Mouse (Mus musculus): ENCODE results near the gene Scmh1. TPM values are rescaled to one million over a fixed set of nuclear protein-coding genes. Genes with fewer than 3 reads are reported as not detected.

Scmh1 gene
- polyA plus RNA-seq, 1 experiment from 2014 or later = 106 TPM

DNA sequence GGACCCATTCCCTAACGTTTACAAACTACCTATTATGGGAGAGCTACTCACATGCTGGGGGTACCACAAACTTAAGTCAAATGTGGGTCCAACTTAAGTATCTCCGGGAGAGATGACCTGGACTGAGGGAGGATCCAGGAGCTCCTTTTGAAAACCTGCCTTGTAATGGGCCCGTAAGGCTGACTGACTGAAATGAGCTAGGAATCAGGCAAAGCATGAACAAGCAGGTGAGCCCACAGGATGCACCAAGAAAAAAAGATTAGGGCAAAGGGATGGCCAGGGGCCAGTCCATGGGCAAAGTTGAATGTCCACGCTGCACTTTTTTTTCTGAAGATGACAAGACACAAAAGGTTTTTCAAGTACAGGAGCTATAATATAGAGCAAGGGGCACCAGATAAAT lies 163.9 kb downstream of the Scmh1 start:
- ATAC-seq (replicated peaks) = no peak
- WGBS = 3% methylated on average over 4 of the region's 4 CpGs
- no peaks in the 10 kb centered on the region for H3K36me3 ChIP-seq (replicated peaks)
- H3K9ac ChIP-seq = peak overlapping the region; percentile 95
- H3K27ac ChIP-seq = peak overlapping the region; percentile 97
- peak overlapping the region; percentile 81 for H3K4me3 ChIP-seq
- peaks cover 28% of the 10 kb centered on the region for H3K4me1 ChIP-seq
- peak overlapping the region; percentile 79 for H3K4me2 ChIP-seq
- no peaks in the 10 kb centered on the region for H3K9me3 ChIP-seq
- no peaks in the 10 kb centered on the region for H3K27me3 ChIP-seq (replicated peaks)

DNA sequence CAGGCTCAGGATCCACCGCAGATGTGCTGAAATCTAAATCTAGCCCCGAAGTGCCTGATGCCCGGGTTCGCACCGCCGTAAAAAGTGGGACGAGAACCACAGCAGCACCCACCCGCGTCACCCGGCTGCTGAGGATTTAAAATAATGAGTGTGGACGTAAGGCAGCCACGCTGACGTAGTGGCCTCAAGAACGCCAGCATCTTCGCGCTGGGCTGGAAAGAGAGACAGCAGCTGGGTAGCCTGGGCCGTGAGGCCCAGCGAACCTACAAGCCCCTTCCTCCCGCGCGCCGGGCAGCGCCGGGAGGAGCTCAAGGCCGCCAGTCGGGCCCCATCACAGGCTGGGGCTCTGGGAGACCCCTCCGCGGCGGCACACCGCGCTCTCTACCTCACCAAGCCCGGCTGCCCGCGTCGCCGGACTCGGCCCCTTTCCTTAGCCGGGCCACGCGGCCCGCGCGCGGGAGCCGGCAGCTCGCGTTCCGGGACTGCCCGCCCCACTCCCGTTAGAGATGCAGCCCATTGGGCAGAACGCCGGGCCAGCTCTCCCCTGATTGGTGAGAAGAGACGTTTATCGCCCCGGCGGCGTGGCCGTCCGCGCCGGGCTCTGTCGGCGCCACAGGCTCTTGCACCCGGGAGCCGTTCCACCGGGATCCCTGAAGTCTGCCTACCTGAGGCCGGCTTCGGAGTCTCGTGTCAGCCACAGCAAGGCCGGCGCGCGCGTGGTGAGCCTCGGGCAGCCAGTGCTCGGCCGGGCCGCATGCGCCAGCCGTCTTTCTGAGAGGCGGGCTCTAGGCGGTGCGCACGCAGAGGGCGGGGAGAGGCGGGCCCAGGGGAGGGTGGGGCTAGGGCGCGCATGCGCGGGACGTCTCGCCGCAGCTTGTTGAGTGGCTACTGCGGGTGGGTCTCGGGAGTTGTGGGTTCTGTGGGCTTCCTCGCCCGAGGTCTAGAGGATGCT lies 164.7 kb downstream of the Scmh1 start, which contains the start of gene Ctps:
TSS of gene Ctps (minus strand) at position 791 of the 952 bp plus-strand sequence.
- Histone ChIP-seq H3K9me3 (no peaks in the 10 kb centered on the region), H3K4me3 (peak within 1 kb of the TSS; percentile 81), H3K27me3 (replicated peaks) (no peaks in the 10 kb centered on the region), H3K9ac (peak within 1 kb of the TSS; percentile 95), H3K4me2 (peak within 1 kb of the TSS; percentile 79), H3K36me3 (replicated peaks) (no peaks in the 10 kb centered on the region), H3K27ac (peak within 1 kb of the TSS; percentile 97), H3K4me1 (peaks cover 28% of the 10 kb centered on the region)
- under 1% methylated on average over 88 of the region's 97 CpGs for WGBS
- ATAC-seq (replicated peaks) = peak; percentile 98

DNA sequence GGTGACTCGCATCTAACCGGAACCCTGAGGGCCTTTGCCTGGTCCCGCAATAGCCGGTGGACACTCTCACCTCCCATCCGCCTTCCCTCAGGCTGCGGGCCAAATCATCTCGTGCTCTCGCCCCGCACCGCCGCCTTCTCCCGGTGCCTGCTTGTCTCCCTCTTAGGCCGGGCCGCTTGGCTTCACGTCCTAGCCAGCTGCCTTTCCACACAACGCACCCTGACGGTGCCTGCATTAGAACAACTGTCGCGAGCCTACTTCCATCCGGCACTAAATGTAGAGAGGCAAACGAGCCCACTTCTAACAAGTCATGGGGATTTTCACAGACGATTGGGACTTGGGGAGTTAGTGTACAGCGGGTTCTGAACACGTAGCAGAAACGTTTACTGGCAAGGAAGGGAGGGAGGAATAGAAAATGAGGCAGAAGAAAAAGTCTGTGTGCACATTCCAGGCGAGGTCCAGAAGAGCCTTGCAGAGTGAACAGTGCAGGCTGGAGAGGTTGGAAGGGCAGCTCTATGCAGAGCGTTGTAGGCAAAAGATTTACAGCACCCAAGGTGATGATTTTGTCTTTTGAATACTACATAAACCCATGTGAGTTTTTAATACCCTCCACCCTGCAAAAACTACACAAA lies 165.5 kb downstream of the Scmh1 start:
- peak; percentile 77 for ATAC-seq (replicated peaks)
- H3K4me1 ChIP-seq = peaks cover 28% of the 10 kb centered on the region
- peak overlapping the region; percentile 79 for H3K4me2 ChIP-seq
- H3K27ac ChIP-seq = peak overlapping the region; percentile 97
- 1% methylated on average over 27 of the region's 27 CpGs for WGBS
- peak overlapping the region; percentile 95 for H3K9ac ChIP-seq
- H3K4me3 ChIP-seq = peak overlapping the region; percentile 81
- H3K36me3 ChIP-seq (replicated peaks) = no peaks in the 10 kb centered on the region
- no peaks in the 10 kb centered on the region for H3K27me3 ChIP-seq (replicated peaks)
- H3K9me3 ChIP-seq = no peaks in the 10 kb centered on the region

DNA sequence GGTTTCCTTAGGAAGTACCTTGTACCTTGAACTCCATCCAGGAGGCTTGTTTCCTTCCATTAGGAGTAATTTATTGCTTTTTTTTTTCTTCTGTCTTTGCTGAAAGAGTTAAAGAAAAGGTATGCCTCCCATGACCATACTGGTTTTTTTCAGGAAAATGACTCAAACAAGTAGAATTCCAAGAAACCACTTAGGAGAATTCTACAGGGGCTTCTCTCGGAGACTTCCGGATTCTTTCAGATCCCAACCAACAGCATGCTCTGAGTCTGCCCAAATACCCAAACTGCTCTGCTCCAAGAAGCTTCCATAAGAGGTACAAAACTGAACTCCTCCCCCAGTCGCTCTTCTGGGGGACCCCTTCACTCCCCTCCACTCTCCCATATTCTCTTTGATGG lies 166.0 kb downstream of the Scmh1 start:
- Histone ChIP-seq H3K9ac (peak overlapping the region; percentile 95; the same call in 1 of the 2 replicates), H3K27me3 (replicated peaks) (no peaks in the 10 kb centered on the region), H3K27ac (peak overlapping the region; percentile 97), H3K4me2 (peak overlapping the region; percentile 79), H3K36me3 (replicated peaks) (no peaks in the 10 kb centered on the region), H3K4me1 (peaks cover 28% of the 10 kb centered on the region), H3K9me3 (no peaks in the 10 kb centered on the region), H3K4me3 (peak overlapping the region; percentile 81)
- WGBS = 74% methylated on average over 3 of the region's 3 CpGs
- no peak for ATAC-seq (replicated peaks)

DNA sequence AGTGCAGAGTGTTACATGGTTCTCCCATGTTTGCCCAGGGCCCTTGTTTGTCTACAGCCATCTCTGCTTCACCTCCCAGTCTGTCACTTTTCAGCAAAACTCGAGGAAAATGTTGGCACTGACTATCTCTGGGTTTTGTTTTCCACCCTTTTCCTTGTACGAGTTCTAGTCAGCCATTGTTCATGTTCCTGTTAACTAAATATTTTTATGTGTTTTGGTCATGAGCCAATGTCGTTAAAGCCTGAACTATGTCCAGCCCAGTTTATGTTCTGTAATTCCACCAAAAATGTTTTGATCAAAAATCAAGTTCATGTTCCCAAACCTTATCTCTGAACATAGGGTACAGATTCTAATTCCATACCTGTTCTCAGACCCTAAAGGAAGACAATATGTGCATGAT lies 166.6 kb downstream of the Scmh1 start:
- no peak overlapping the region for H3K9ac ChIP-seq
- no peak overlapping the region for H3K4me2 ChIP-seq
- no peak for ATAC-seq (replicated peaks)
- no peak overlapping the region for H3K4me3 ChIP-seq
- peaks cover 28% of the 10 kb centered on the region for H3K4me1 ChIP-seq
- no peaks in the 10 kb centered on the region for H3K27me3 ChIP-seq (replicated peaks)
- no peaks in the 10 kb centered on the region for H3K36me3 ChIP-seq (replicated peaks)
- H3K27ac ChIP-seq = no peak overlapping the region
- no peaks in the 10 kb centered on the region for H3K9me3 ChIP-seq
- WGBS = 74% methylated on average over 3 of the region's 3 CpGs

Other genes with a start within 250 kb of the Scmh1 start
- 0.15 and 0.22 TPM in 2 replicates for gene Edn2, start 244.1 kb upstream of the Scmh1 start, polyA plus RNA-seq (2015; fragmentation: Nextera tagmentation; extraction: Ambion mirVana)
- gene Foxo6, start 117.9 kb upstream of the Scmh1 start, polyA plus RNA-seq (2015; fragmentation: Nextera tagmentation; extraction: Ambion mirVana) = 1.2 and 1.3 TPM in 2 replicates
- gene Slfnl1, start 127.0 kb downstream of the Scmh1 start, polyA plus RNA-seq (2015; fragmentation: Nextera tagmentation; extraction: Ambion mirVana) = not detected in 2 replicates
- gene Ctps, start 165.0 kb downstream of the Scmh1 start, polyA plus RNA-seq (2015; fragmentation: Nextera tagmentation; extraction: Ambion mirVana) = 70.9 and 78.4 TPM in 2 replicates
- not detected in 2 replicates for gene Gm8439, start 183.5 kb downstream of the Scmh1 start, polyA plus RNA-seq (2015; fragmentation: Nextera tagmentation; extraction: Ambion mirVana)

Data from midbrain, embryonic 15.5 days (tissue).